Mouse (Mus musculus) adrenal gland (tissue): Measurements from ENCODE around the gene Pagr1b.

Experiments
- intact Hi-C: fragments of 180-260 bp; cut with DNase I; formaldehyde crosslinking; loops from one replicate; pipeline ENCODE4 v1.15.1; 2025
- long read RNA-seq, 2 experiments: library from polyadenylated mRNA; unstranded; transcript quantifications; one replicate each; pipeline ENCODE4 v2.0.0; 2020; ENCODE audit warnings: borderline replicate concordance in 1 of 2; ENCODE audit not compliant: insufficient replicate concordance in 1 of 2

The Pagr1b gene
- long read RNA-seq, experiment 1 = 0 reads
- long read RNA-seq, experiment 2 = 0 reads

DNA sequence TGATC, at the start of gene Pagr1b:
Gene Pagr1b (minus strand): TSS at position 4 of the 5 bp plus-strand sequence.
- intact Hi-C loops = no loop called here

DNA sequence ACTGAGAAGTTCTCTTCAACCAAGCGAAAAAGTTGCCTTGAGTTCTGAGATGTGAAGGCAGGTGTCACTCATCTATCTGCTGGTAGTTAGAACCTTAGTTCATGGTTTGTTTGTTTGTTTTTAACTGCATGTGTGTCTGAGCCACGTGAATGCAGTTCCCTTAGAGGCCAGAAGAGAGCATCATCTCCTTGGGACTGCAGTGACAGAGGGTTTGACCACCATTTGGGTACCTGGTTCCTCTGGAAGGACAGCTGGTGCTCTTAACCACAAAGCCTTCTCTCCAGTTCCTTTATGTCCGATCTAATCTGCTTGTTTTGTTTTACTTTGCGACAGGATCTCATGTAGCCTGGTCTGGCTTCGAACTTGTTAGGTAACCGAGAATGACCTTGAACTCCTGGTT, 49.3 kb upstream of the Pagr1b start:
- intact Hi-C loops = no loop called here

DNA sequence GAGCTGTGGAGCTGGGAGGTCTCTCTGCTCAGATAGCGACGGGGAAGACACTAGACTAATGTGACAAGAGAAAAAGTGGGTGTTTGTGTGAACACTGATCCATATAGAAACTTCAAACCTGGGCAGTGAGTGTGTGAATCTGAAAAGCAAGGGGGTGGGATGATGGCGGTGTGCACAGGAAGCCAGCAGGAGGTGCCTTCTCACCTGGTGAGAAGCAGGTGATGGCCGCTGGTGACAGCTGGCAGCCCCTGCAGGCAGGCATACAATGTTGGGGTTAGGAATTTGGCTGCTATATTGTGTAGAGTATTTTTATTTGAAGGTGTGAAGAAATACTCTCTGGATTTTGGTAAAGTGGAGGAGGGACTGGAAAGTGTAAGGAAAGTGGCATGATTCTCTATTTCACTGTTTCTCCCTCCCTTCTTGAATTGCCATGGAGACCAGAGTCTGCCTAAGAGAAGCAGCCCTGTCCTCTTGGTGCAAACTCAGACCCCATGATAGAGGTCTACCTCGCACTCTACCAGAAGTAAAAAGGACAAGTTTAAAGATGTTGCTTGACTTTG, 38.8 kb upstream of the Pagr1b start:
- intact Hi-C loops = no loop called here

DNA sequence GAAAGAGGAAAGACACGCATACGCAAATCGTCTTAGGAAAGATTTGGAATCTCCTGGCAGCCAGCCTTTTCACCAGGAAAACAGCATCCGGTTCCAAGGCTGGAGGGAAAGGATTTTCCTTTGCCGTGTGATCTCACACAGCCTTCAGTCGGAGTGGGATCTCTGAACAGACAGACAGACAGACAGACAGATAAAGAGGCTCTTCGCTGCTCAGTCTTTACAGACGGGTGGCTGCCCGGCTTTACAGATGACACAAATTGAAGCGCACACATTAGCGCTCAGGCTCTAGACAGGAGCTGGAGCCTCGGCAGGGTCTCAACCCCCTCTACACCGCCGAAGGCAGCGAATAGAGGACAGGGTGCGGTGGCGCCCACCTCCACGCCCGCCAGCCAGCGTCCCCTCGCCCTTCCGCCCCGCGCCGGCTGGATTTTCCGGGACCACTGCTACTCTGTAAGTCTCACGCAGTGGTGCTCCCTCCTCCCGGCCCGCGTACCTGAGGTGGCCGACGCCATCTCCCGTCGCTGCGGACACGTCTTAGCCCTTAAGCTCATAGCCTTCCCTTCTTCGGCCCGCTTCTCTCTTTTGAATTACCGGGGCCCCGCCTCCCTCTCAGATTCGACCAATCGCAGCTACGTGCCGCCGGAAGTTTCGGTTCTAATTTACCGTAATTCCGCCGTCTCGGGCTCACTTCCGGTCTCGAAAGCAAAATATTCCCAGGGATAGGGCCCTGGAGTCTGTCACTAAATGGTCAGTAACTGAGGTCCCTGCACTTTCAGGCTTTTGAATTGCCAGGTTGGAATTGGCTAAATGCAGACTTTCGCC, 25.8 kb upstream of the Pagr1b start, which contains the start of gene Kif22:
Gene Kif22 (minus strand): TSS at position 621 of the 822 bp plus-strand sequence.
- intact Hi-C loops = loop anchor here (5.0 kb wide), 1 partner anchor 60 kb away; no protein-coding TSS in a partner anchor

DNA sequence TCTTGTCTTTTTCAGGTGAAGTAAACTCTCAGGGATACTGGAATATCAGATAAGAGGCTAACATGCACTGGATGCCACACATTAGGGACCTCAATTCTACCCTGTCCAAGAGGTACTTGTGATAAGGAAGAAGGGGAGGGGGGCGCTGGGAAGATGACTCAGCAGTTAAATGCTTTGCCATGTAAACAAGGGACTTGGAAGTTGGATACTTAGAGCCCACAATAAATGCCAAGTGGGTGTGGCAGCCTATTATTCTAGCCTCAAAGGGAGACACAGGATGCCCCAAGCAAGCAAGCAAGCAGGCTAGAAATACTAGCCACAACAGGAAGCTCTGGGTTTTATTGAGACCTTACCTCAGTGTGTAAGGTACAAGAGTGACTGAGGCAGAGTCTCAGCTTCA, 15.0 kb upstream of the Pagr1b start:
- intact Hi-C loops = no loop called here

DNA sequence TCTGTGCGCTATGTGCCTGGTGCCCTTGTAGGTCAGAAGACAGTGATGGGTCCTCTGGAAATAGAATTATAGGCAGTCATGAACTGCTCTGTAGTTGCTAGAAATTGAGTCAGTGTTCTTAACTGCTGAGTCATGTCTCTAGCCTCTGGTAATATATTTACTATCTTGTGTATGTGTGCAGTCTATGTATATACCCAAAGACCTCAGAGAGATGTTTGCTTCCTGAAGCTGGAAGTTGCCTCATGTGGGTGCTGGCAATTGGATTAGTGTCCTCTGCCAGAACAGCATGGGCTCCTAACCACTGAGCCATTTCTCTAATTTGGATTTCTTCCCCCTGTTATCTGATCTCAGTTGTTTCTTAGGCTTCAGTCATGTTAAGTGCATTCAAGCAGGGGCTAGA, 13.9 kb upstream of the Pagr1b start:
- intact Hi-C loops = no loop called here

DNA sequence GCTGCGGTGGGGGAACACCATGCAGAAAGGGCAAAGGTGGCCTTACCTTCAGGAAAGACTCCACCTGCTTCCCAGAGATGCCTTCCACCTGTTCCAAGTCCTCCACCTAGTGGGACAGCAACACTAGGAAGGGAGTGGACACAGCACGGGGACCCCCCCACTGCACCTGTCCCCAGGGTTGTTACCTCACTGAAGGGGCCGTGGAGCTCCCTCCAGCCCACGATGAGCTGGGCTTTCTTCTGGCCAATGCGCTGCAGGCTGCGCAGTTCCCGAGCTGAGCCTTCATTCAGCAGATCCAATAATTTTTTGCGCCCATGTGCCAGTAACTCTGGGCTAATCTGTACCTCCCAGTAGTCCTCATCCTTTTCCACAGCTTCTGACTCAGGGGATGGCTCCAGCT, 11.6 kb upstream of the Pagr1b start:
- intact Hi-C loops = loop anchor here (5.0 kb wide), 1 partner anchor 74 kb away; no protein-coding TSS in a partner anchor

DNA sequence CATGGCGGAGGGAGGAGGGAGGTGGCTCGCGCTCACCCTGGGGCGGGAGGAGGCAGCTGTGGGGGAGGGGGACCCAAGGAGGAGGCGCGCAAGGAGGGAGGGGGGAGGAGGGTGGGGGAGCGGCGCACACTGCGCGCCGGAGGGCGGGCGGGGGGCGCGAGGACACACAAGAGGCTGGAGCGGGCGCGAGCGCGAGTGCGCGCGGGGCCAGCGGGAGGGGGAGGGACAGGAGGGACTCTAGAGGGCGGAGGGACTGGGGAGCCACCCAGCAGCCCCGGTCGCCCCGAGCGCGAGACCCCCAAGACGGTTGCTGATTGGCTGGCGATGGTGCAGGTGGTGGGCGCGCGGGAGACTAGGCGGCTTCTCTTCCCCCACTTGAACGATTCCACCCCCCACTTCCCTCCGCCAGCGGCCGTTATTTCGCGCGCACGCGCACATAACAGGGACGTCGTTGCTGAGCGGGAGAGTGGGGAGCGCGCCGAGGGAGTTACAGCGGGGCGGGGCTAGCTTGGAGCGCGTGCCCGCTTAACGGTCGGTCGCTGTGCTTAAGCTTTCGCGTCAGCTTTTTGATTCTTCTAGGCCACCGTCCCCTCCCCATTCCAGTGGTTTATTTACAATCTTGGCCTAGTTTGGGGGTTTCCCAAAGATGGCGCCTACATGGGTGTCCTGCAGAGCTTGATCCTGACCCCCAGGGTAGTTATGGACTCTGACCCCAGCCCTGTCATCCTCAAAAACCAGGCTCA, 10.9 kb upstream of the Pagr1b start, which contains the start of gene Maz:
Gene Maz (minus strand): TSS at position 54 of the 743 bp plus-strand sequence.
- intact Hi-C loops = loop anchor here (5.0 kb wide), 1 partner anchor 75 kb away; no protein-coding TSS in a partner anchor

DNA sequence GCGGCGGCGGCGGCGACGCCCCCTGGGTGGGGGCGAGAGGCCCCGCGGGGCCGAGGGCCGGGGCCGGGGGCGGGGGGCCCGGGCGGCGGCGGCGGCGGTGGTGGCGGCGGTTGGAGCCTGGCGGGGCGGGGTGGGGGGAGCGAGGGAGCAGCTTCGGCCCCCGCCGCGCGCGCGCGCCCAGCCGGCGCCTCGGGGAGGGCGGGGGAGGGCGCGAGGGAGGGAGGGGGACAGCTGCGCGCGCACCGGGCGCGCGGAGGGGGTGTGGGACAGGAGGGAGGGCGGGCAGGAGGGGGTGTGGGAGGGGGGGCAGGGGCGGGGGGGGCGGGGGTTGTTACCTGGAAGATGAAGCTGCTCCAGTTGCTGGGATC, 10.3 kb upstream of the Pagr1b start:
- intact Hi-C loops = loop anchor here (5.0 kb wide), 1 partner anchor 76 kb away; no protein-coding TSS in a partner anchor

DNA sequence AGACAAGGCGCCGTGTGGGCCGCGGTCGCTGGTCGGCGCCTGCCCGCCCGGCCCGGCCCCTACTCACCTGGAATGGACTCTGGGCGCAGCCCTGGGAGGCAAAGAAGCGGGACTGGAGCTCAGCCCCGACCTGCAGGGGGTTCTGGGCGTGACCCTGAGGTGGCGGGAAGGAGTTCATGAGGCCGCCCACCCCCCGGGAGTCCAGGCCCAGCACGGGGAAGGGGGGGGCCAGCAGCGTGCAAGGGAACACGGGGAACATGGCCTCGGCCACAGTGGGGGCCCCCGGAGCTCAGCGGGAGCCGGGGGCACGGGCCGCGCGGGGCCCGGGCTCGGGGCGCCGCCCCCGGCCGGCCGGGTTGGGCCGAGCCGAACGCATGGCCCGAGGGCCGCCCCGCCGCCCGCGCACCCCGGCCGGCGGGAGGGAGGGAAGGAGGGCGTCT, 9.9 kb upstream of the Pagr1b start:
- intact Hi-C loops = loop anchor here (5.0 kb wide), 1 partner anchor 76 kb away; no protein-coding TSS in a partner anchor

DNA sequence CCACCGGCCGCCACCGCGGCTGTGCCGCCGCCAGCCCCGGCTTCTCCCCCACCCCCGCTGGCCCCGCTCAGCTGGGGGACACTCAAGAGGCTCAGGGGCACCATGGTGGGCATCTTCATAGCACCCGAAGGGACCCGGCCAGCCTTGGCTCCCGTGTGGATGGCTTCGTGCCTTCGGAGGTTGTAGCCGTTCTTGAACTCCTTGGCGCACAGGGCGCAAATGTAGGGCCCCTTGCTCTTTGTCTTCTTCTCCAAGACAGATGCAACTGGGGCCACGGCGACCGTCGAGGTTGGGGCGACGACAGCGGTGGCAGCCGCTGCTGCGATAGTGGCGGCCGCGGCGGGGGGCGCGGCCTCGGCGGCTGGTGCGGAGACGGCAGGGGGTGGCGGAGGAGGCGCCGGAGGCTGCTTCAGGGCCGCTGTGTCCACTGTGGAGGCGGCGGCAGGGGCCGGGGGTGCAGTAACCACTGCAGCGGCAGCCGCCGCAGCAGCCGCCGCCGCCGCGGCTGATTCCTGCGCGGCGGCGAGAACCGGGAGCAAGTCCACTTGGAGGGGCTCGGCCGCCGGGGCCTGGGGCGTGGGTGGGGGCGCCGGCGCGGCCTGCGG, 9.4 kb upstream of the Pagr1b start:
- intact Hi-C loops = loop anchor here (5.0 kb wide), 1 partner anchor 77 kb away; no protein-coding TSS in a partner anchor

DNA sequence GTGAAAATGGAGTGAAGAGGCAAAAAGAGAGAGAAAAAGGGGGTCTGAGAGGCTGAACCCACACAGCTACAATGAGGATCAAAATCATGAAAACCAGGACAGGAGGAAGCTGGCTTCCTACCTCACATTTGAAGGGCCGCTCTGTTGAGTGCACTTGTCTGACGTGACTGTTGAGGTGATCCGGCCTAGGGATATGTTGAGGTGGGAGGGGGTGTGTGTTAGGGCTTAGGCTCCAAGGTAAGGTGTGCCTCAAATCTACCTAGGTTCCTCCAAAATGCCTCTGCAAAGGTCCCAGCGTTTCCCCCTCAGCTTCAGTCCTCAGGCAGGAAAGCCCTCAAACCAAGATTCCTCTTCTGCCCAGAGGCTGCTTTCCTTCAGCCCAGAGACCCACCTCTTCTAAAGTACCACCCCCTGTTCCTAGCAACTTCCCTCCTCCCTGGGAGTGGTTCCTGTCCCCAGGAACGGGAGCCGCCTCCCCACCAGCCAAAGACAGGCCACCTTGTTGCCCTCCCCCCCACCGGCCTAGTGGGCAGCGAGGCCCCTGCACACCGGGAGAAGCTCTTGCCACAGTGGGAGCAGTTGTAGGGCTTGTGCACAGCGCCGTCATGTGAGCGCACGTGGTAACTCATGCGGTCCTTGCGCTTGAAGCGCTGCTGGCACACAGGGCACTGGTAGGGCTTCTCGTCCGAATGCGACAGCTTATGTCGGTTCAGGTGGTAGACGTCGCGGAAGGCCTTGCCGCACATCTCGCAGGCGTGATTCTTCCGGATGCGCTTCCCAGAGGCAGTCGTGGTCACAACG, 8.7 kb upstream of the Pagr1b start:
- intact Hi-C loops = loop anchor here (5.0 kb wide), 1 partner anchor 77 kb away; no protein-coding TSS in a partner anchor

DNA sequence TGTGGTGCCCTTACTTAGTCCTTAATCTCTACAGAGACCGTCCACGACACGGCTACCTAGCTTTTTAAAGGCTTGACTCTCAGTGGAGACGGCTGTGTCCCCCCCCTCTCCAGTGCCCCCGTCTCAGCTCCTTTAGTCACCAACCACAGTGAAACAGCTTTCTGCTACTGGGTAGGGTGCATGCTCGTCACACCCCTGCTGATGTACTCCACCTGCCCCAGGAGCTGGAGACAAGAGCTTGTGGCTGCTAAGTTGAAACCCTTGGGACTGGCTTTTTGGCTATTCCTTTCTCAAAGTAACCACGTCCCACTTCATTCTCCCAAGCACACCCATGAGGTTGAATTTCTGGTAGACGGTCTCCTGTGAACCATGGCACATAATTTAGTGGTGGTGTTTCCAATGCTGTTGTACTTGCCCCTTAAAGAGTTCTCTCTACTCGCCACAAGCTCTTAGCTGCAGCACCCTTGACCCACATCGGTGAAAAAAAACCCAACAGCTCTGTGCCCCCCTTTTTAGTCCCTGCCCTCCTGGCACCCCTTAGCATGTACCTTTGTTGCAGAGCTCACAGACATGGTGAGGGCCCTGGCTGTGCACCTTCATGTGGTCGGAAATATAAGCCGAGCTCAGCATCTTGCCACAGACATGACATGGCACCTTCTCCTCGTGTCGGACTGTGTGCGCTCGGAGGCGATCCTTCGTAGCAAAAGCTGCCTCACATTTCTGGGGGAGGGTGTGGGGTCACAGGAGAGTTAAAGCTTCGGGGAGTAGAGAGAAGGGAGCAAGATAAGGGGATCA, 7.8 kb upstream of the Pagr1b start:
- intact Hi-C loops = no loop called here

DNA sequence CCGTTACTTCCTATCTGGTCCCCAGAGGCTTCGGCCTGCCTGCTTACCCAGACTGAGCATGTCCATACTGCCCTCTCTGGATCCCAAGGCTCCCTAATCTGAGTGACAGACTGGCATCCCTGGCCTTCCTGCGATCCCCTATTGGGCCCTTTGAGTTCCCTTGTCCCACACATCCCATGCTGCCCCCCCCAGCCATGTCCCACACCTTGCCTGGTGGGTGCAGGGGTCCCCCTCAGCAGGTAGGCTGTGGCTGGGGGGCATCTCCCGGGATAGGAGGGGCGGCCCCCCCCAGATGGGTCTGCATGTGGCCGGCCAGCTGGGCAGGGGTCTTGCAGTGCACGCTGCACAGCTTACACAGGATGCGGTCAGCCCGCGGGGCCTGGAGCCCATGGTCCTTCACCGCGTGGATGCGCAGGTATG, 7.0 kb upstream of the Pagr1b start:
- intact Hi-C loops = no loop called here

DNA sequence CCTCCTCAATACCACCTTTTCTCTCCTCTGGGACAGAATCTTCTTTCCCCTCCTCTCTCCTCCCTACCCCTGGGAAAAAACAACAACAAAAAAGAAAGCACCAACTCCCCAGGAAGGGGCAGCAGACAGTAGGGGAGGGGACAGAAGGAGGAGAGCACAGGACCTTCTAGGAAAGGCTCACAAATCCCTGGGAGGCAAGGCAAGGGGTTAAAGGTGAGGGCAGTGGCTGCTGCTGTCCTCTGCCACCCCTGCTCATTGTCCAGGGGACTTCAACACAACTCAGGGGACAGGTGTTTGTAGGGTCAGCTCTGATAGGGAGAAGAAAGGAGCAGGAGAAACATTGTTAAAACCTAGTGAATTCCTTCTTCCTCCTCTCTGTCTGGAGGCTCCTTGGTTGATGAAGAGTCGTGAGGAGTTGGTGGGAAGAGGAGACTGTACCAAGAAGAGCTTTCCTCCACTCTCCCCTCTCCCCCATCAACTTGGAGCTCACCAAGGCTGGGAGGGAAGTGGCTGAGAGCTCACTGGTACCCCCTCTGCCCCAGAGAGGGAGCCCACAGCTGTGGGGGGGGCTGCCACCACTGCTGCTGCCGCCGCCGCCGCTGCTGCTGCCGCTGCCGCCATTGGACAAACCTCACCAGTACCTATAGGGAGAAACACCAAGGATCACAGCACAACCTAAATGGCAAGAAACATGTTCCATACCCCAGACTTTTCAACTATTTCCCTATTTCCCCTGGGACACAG, 6.4 kb upstream of the Pagr1b start:
- intact Hi-C loops = no loop called here

DNA sequence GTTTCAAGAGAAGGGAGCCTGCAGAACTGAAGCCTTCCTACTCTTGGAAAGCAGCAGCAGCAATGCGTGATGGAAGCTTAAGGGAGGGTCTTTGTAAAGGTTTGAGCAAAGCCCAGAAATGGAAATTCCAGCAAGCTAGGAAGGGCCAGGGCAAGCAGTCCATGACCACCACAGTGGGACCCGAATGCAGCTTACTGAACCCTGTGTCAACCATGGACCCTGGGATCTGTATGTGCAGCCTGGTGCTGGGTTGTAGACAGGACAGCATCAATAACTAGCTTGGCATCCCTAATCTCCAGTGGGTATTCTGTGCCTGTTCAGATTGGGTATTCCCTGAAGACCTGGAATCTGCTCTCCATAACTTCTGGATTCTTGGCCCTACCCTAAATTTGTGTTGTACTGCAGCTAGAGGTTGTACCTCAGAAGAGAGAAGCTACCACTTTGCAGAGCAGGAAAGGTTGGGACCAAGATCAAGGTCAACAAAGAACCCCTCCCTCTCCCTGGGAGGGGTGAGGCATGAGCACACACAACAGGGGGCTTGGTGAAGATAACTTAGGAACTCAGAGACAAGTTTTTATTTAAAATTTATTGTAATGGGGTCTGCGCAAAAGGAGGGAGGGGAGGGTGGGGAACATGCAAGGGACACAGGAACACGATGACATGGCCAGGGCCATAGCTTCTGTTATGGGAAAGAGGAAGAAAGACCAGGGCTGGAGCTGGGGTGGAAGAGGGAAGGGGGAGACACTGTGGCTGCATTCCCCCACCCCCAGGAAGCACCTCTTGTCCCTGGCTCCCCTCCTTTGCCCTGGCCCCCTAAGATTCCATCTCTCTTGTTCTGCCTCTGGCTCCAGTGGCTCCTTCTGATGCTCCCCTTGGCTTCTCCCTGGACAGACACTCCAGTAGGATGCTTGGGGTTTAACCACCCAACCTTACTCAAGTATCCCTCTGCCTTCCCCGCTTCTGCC, 5.6 kb upstream of the Pagr1b start:
- intact Hi-C loops = no loop called here

DNA sequence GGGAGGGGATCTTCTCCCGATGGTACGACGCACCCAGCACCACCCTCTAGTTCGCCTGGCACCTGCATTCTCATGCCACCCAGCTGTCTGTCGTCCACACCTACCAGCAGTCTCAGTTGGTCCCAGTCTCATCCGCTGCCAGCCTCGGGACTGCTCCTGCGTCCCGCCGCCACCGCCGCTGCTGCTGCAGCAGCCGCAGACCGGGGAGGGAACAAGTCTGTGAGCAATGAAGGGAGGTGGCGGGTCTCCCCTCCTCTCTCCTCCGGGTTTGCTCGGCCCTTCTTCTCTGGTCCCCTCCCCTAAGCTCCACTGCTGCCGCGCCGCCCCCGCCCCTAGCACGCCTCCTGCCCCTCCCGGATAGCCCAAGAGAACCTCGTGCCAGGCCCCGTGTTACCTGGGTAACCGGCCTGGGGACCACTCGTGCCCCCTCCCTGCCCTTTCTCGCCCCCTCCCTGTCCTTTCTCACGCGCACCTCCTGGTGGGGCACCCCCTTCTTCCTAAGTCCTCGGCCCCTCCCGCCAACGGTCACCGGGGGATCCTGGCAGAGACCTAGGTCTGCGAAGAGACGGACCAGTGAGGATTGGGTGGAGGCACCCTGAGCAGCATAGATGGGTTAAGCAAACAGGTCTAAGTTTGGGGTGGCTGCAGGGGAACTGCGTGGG, 4.7 kb upstream of the Pagr1b start, which contains the start of the genes Gm42742 and Prrt2:
Gene Gm42742 (minus strand): TSS at position 197 of the 662 bp plus-strand sequence.
Gene Prrt2 (minus strand): TSS at position 311 of the 662 bp plus-strand sequence.
- intact Hi-C loops = no loop called here

DNA sequence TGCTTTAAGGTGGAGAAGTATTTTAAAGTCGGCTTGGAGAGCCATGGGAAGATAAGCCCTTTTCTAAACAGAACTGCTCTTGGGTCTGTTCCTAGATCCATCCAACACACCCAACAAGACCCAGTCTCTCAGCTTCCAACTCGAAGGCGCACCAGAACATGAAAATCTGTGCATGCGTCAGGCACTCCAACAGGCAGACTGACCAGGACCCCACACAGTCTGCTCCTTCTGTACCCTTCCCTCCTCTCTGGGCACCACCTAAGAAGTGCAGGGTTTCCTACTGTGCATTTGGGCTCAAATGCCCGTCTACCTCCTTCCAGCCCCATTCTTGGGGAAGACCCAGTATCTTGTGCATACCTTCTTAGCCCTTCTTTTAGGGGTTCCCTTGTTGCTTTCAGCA, 4.2 kb upstream of the Pagr1b start:
- intact Hi-C loops = no loop called here
